Mouse (Mus musculus) lung, adult 2 months (tissue): ENCODE results near the gene Hmgb1.

Experiments used
- CTCF ChIP-seq: fragments of 200-500 bp; IDR thresholded peaks from 2 replicates; pipeline ENCODE4 v1.5.1; 2011; ENCODE audit warnings: mild to moderate bottlenecking, low read length, control low read depth; ENCODE audit not compliant: insufficient read depth
- POLR2A ChIP-seq: fragments of 200-500 bp; IDR thresholded peaks from 2 replicates; pipeline ENCODE4 v1.6.1; 2011; ENCODE audit warnings: low read depth, mild to moderate bottlenecking, control low read depth, low read length, borderline replicate concordance; ENCODE audit errors: extremely low read depth

DNA sequence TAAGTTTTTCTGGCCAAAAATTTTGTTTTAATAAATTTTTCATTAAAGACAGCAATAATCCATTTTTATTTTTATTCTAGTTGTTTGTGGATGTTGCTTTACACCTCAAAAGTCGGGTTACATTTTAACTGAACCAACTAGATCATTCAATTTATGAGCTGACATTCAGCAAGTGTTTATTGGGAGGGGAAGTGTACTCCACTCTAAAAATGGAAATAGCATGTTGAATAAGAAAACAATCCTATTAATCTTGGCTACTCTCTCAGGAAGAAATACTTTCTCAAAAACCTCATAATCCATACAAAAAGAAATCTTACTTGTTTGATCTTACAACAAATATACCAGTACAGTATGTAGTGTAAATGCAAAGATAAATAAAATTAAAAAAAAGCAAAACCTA, 1.2 kb downstream of the Hmgb1 start:
- no peak for TF ChIP-seq CTCF
- TF ChIP-seq POLR2A = no peak
